Mouse (Mus musculus) liver, postnatal 0 days (tissue): ENCODE data around the gene Casc1. TPM values are rescaled to one million over a fixed set of nuclear protein-coding genes. Genes with fewer than 3 reads are reported as not detected.

Experiments
- ATAC-seq: fragments of 200-750 bp; cut with Nextera tagmentation; 2 replicates; pipeline ENCODE4 v1.8.0; 2017; ENCODE audit warnings: mild to moderate bottlenecking, moderate library complexity
- DNase-seq: peaks from one replicate; pipeline ENCODE4 v3.0.0-alpha.2; 2016
- H3K27ac ChIP-seq: fragments of 300-500 bp; sonication (generic); 2 replicates; pipeline ENCODE4 v1.5.1; 2014; ENCODE audit warnings: antibody characterized with exemption, moderate library complexity, mild to moderate bottlenecking, low read depth
- H3K27me3 ChIP-seq: fragments of 300-500 bp; sonication (generic); 2 replicates; pipeline ENCODE4 v1.6.1; 2014; ENCODE audit warnings: low read length, control low read depth, mixed read lengths; ENCODE audit not compliant: insufficient read depth
- H3K36me3 ChIP-seq: fragments of 300-500 bp; sonication (generic); replicated peaks from 2 replicates; pipeline ENCODE4 v1.6.1; 2014; ENCODE audit warnings: mild to moderate bottlenecking, control low read depth, low read length, moderate library complexity, mixed read lengths; ENCODE audit not compliant: insufficient read depth
- H3K4me1 ChIP-seq: fragments of 300-500 bp; sonication (generic); 2 replicates; pipeline ENCODE4 v1.6.1; 2014; ENCODE audit warnings: antibody characterized with exemption, mild to moderate bottlenecking, control low read depth; ENCODE audit not compliant: insufficient read depth
- H3K4me2 ChIP-seq: fragments of 300-500 bp; sonication (generic); 2 replicates; pipeline ENCODE4 v1.6.1; 2014; ENCODE audit warnings: low read depth, mild to moderate bottlenecking, low read length, moderate library complexity, mixed read lengths
- H3K4me3 ChIP-seq: fragments of 300-500 bp; sonication (generic); 2 replicates; pipeline ENCODE4 v1.5.1; 2014; ENCODE audit warnings: low read depth, low read length
- H3K9ac ChIP-seq: fragments of 300-500 bp; sonication (generic); replicated peaks from 2 replicates; pipeline ENCODE4 v1.6.1; 2014; ENCODE audit warnings: mild to moderate bottlenecking, moderate library complexity
- H3K9me3 ChIP-seq: fragments of 300-500 bp; sonication (generic); 2 replicates; pipeline ENCODE4 v1.6.1; 2016; ENCODE audit warnings: mild to moderate bottlenecking, control low read depth, low read length, mixed read lengths
- CTCF ChIP-seq: sonication (generic); IDR thresholded peaks from 2 replicates; pipeline ENCODE4 v1.5.1; 2016; ENCODE audit warnings: antibody characterized with exemption, low read depth
- EP300 ChIP-seq: IDR thresholded peaks from 2 replicates; pipeline ENCODE4 v1.6.1; 2016; ENCODE audit warnings: antibody characterized with exemption, low read depth, mild to moderate bottlenecking
- WGBS: fragments of 180-500 bp; shearing (Covaris S2); extraction: QIAGEN DNeasy Blood & Tissue Kit; methylation state at CpG from one replicate; pipeline ENCODE4 v1.1.7; 2014; ENCODE audit not compliant: insufficient replicate concordance; 5-methylcytosine and 5-hydroxymethylcytosine counted together
- polyA plus RNA-seq: library from polyadenylated mRNA; unstranded; fragments of >200 nt; fragmentation: Nextera tagmentation; extraction: Ambion mirVana; gene quantifications from 2 replicates; pipeline ENCODE4 v1.2.1, GENCODE M21; 2015

The Casc1 gene
- polyA plus RNA-seq, 1 experiment from 2014 or later, result 0.11 TPM

GRCm38 (mm10) chr6:145179665-145180064 lies 31.1 kb downstream of the Casc1 start:
- no peak overlapping the region for H3K4me2 ChIP-seq
- H3K4me1 ChIP-seq, result no peaks in the 10 kb centered on the region; the same call in 1 of the 2 replicates
- H3K27me3 ChIP-seq, result no peaks in the 10 kb centered on the region
- H3K9ac ChIP-seq, result no peak overlapping the region
- 43% methylated on average over 6 of the region's 6 CpGs for WGBS
- no peak overlapping the region for H3K4me3 ChIP-seq
- peak; percentile 38; the same call in 1 of the 2 replicates for ATAC-seq
- H3K27ac ChIP-seq, result no peak overlapping the region
- DNase-seq, result peak; percentile 71
- no peaks in the 10 kb centered on the region for H3K9me3 ChIP-seq
- peak; percentile 83 for TF ChIP-seq CTCF
- no peak for TF ChIP-seq EP300
- peaks cover 2% of the 10 kb centered on the region; the same call in 1 of the 2 replicates for H3K36me3 ChIP-seq

- Histone ChIP-seq H3K4me1 (no peaks in the 10 kb centered on the region), H3K4me3 (no peak overlapping the region), H3K9ac (no peak overlapping the region), H3K9me3 (no peaks in the 10 kb centered on the region), H3K27me3 (no peaks in the 10 kb centered on the region), H3K4me2 (no peak overlapping the region), H3K36me3 (peaks cover 11% of the 10 kb centered on the region), H3K27ac (no peak overlapping the region)
- DNase-seq, result no peak
- no peak for ATAC-seq
- TF ChIP-seq CTCF (no peak), EP300 (no peak)
- 79% methylated on average over 10 of the region's 10 CpGs for WGBS
Observed at GRCm38 (mm10) chr6:145176474-145176873, 34.3 kb downstream of the Casc1 start.

GRCm38 (mm10) chr6:145175571-145175981 lies 35.2 kb downstream of the Casc1 start:
- Histone ChIP-seq H3K9ac (no peak overlapping the region), H3K9me3 (no peaks in the 10 kb centered on the region), H3K4me1 (no peaks in the 10 kb centered on the region), H3K4me2 (no peak overlapping the region), H3K27ac (no peak overlapping the region), H3K27me3 (no peaks in the 10 kb centered on the region), H3K4me3 (no peak overlapping the region), H3K36me3 (peaks cover 11% of the 10 kb centered on the region)
- TF ChIP-seq CTCF, result no peak
- TF ChIP-seq EP300, result no peak
- 67% methylated on average over 9 of the region's 9 CpGs for WGBS
- ATAC-seq, result no peak
- DNase-seq, result no peak

- Histone ChIP-seq H3K4me2 (no peak overlapping the region), H3K27ac (no peak overlapping the region), H3K36me3 (peaks cover 11% of the 10 kb centered on the region), H3K4me1 (no peaks in the 10 kb centered on the region), H3K4me3 (no peak overlapping the region), H3K9me3 (no peaks in the 10 kb centered on the region), H3K9ac (no peak overlapping the region), H3K27me3 (no peaks in the 10 kb centered on the region)
- 61% methylated on average over 10 of the region's 11 CpGs for WGBS
- TF ChIP-seq EP300 (no peak), CTCF (no peak)
- DNase-seq (peak; percentile 68), ATAC-seq (no peak)
Observed at GRCm38 (mm10) chr6:145173781-145174191, 37.0 kb downstream of the Casc1 start.

GRCm38 (mm10) chr6:145171892-145172606 lies 38.8 kb downstream of the Casc1 start:
- no peak for TF ChIP-seq CTCF
- TF ChIP-seq EP300, result no peak
- no peak overlapping the region for H3K4me3 ChIP-seq
- 80% methylated on average over 14 of the region's 14 CpGs for WGBS
- no peak overlapping the region for H3K4me2 ChIP-seq
- H3K9me3 ChIP-seq, result no peaks in the 10 kb centered on the region
- H3K36me3 ChIP-seq, result peaks cover 13% of the 10 kb centered on the region
- H3K27me3 ChIP-seq, result no peaks in the 10 kb centered on the region
- H3K9ac ChIP-seq, result no peak overlapping the region
- no peaks in the 10 kb centered on the region for H3K4me1 ChIP-seq
- ATAC-seq, result no peak
- no peak for DNase-seq
- H3K27ac ChIP-seq, result no peak overlapping the region

- no peaks in the 10 kb centered on the region for H3K4me1 ChIP-seq
- H3K9me3 ChIP-seq, result no peaks in the 10 kb centered on the region
- H3K27me3 ChIP-seq, result no peaks in the 10 kb centered on the region
- ATAC-seq, result no peak
- H3K9ac ChIP-seq, result no peak overlapping the region
- no peak for TF ChIP-seq EP300
- no peak for TF ChIP-seq CTCF
- H3K27ac ChIP-seq, result no peak overlapping the region
- no peak overlapping the region for H3K4me2 ChIP-seq
- no peak for DNase-seq
- peaks cover 17% of the 10 kb centered on the region; the same call in 1 of the 2 replicates for H3K36me3 ChIP-seq
- no peak overlapping the region for H3K4me3 ChIP-seq
- WGBS, result 67% methylated on average over 5 of the region's 5 CpGs
Observed at GRCm38 (mm10) chr6:145160581-145160980, 50.2 kb downstream of the Casc1 start.
